Mouse (Mus musculus): Measurements from ENCODE around the gene Lrrn1.

DNA sequence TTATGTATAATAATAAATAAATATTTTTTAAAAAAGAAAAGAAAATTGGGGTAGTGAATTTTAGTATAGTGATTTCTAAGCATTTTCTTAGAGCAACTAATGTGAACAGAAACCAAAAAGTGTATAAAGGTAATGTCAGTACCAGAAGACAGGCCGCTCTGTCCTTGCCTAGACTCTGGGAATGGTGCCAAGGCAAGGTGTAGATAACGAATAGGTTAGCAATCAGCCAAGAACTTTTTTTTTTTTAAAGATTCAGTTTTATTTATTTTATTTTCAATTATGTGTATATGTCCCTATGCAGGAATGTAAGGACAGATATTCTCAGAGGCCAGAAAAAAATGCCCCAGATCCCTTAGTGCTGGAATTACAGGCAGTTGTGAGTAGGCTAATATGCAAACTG lies 5.6 kb upstream of the Lrrn1 start:
- no peak for TF ChIP-seq CTCF (IDR thresholded peaks at IDR 0.05; ENCODE audit: low read depth)
- no peak for TF ChIP-seq EP300 (IDR thresholded peaks at IDR 0.05; ENCODE audit: low read depth)

All from liver, postnatal 0 days (tissue).